Mouse (Mus musculus): Measurements from ENCODE around the gene Xpr1. TPM values are rescaled to one million over a fixed set of nuclear protein-coding genes. Genes with fewer than 3 reads are reported as not detected.

Gene Xpr1
- polyA plus RNA-seq, 1 experiment from 2014 or later: 57.4 TPM

GRCm38 (mm10) chr1:155361502-155362126 is 55.6 kb downstream of the Xpr1 start:
- Histone ChIP-seq H3K27me3 (ENCODE audit: control insufficient read depth, insufficient read depth, low read depth, low read length) (no peaks in the 10 kb centered on the region), H3K9me3 (replicated peaks; ENCODE audit: control insufficient read depth, low read length, poor library complexity, severe bottlenecking) (no peaks in the 10 kb centered on the region), H3K4me2 (ENCODE audit: low read length) (no peak overlapping the region), H3K4me3 (ENCODE audit: low read depth, low read length) (no peak overlapping the region), H3K27ac (ENCODE audit: low read length) (no peak overlapping the region), H3K4me1 (ENCODE audit: control insufficient read depth, insufficient read depth, low read length) (peaks cover 5% of the 10 kb centered on the region), H3K9ac (ENCODE audit: low read depth, low read length) (no peak overlapping the region), H3K36me3 (ENCODE audit: control insufficient read depth, insufficient read depth, low read length) (no peaks in the 10 kb centered on the region)
- no peak for ATAC-seq
- 91% methylated on average over 4 of the region's 4 CpGs for WGBS

- no peaks in the 10 kb centered on the region for H3K9me3 ChIP-seq (replicated peaks; ENCODE audit: control insufficient read depth, low read length, poor library complexity, severe bottlenecking)
- whole genome bisulfite sequencing: 82% methylated on average over 4 of the region's 4 CpGs
These were observed 64.1 kb downstream of the Xpr1 start for GRCm38 (mm10) chr1:155353096-155353495.

GRCm38 (mm10) chr1:155351527-155351926 is 65.7 kb downstream of the Xpr1 start:
- no peaks in the 10 kb centered on the region for H3K4me1 ChIP-seq (ENCODE audit: control insufficient read depth, insufficient read depth, low read length)
- 92% methylated on average over 4 of the region's 4 CpGs for WGBS
- H3K9me3 ChIP-seq (replicated peaks; ENCODE audit: control insufficient read depth, low read length, poor library complexity, severe bottlenecking): no peaks in the 10 kb centered on the region
- no peak overlapping the region for H3K4me2 ChIP-seq (ENCODE audit: low read length)
- no peak overlapping the region for H3K9ac ChIP-seq (ENCODE audit: low read depth, low read length)
- H3K36me3 ChIP-seq (ENCODE audit: control insufficient read depth, insufficient read depth, low read length): no peaks in the 10 kb centered on the region
- no peak for ATAC-seq
- H3K27ac ChIP-seq (ENCODE audit: low read length): no peak overlapping the region
- no peaks in the 10 kb centered on the region for H3K27me3 ChIP-seq (ENCODE audit: control insufficient read depth, insufficient read depth, low read depth, low read length)
- no peak overlapping the region for H3K4me3 ChIP-seq (ENCODE audit: low read depth, low read length)

More at GRCm38 (mm10) chr1:155353096-155353495, 64.1 kb downstream of the Xpr1 start:
- Histone ChIP-seq H3K27ac (ENCODE audit: low read length) (no peak overlapping the region), H3K4me1 (ENCODE audit: control insufficient read depth, insufficient read depth, low read length) (no peaks in the 10 kb centered on the region), H3K4me3 (ENCODE audit: low read depth, low read length) (no peak overlapping the region), H3K9ac (ENCODE audit: low read depth, low read length) (no peak overlapping the region), H3K4me2 (ENCODE audit: low read length) (no peak overlapping the region), H3K36me3 (ENCODE audit: control insufficient read depth, insufficient read depth, low read length) (no peaks in the 10 kb centered on the region), H3K27me3 (ENCODE audit: control insufficient read depth, insufficient read depth, low read depth, low read length) (no peaks in the 10 kb centered on the region)
- ATAC-seq: no peak

GRCm38 (mm10) chr1:155348491-155348890 is 68.7 kb downstream of the Xpr1 start:
- WGBS: 92% methylated on average over 3 of the region's 3 CpGs
- Histone ChIP-seq H3K4me3 (ENCODE audit: low read depth, low read length) (no peak overlapping the region), H3K4me2 (ENCODE audit: low read length) (no peak overlapping the region), H3K36me3 (ENCODE audit: control insufficient read depth, insufficient read depth, low read length) (no peaks in the 10 kb centered on the region), H3K9me3 (replicated peaks; ENCODE audit: control insufficient read depth, low read length, poor library complexity, severe bottlenecking) (no peaks in the 10 kb centered on the region), H3K27me3 (ENCODE audit: control insufficient read depth, insufficient read depth, low read depth, low read length) (no peaks in the 10 kb centered on the region), H3K27ac (ENCODE audit: low read length) (no peak overlapping the region), H3K4me1 (ENCODE audit: control insufficient read depth, insufficient read depth, low read length) (no peaks in the 10 kb centered on the region), H3K9ac (ENCODE audit: low read depth, low read length) (no peak overlapping the region)
- no peak for ATAC-seq

DNA sequence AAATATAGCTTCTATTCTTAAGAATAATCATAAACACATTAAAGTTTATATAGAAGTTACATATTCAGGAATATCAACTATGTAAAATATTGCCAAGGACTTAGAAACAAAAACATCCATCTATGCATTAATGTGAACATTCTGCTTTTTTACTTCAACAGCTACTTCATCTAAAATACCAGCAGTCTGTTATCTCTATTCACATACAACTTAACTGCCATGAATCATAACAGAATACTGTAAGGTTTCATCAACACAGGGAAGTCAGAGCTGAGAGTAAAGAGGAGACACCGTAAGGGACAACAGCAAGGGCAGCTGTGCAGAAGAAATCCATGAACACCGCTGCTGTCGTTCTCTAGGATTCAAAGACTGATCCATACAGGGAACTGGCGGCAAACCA is 69.9 kb downstream of the Xpr1 start:
- H3K9ac ChIP-seq (ENCODE audit: low read depth, low read length): no peak overlapping the region

GRCm38 (mm10) chr1:155344019-155344418 is 73.2 kb downstream of the Xpr1 start:
- no peak for ATAC-seq
- Histone ChIP-seq H3K4me1 (ENCODE audit: control insufficient read depth, insufficient read depth, low read length) (no peaks in the 10 kb centered on the region), H3K4me2 (ENCODE audit: low read length) (no peak overlapping the region), H3K27ac (ENCODE audit: low read length) (no peak overlapping the region), H3K4me3 (ENCODE audit: low read depth, low read length) (no peak overlapping the region), H3K36me3 (ENCODE audit: control insufficient read depth, insufficient read depth, low read length) (no peaks in the 10 kb centered on the region), H3K27me3 (ENCODE audit: control insufficient read depth, insufficient read depth, low read depth, low read length) (no peaks in the 10 kb centered on the region), H3K9ac (ENCODE audit: low read depth, low read length) (no peak overlapping the region), H3K9me3 (replicated peaks; ENCODE audit: control insufficient read depth, low read length, poor library complexity, severe bottlenecking) (no peaks in the 10 kb centered on the region)
- WGBS: 85% methylated on average over 2 of the region's 2 CpGs

More for the DNA sequence above, 69.9 kb downstream of the Xpr1 start:
- WGBS: 51% methylated on average over 4 of the region's 4 CpGs
- H3K4me1 ChIP-seq (ENCODE audit: control insufficient read depth, insufficient read depth, low read length): no peaks in the 10 kb centered on the region
- no peak overlapping the region for H3K4me2 ChIP-seq (ENCODE audit: low read length)
- no peaks in the 10 kb centered on the region for H3K36me3 ChIP-seq (ENCODE audit: control insufficient read depth, insufficient read depth, low read length)
- no peaks in the 10 kb centered on the region for H3K9me3 ChIP-seq (replicated peaks; ENCODE audit: control insufficient read depth, low read length, poor library complexity, severe bottlenecking)
- ATAC-seq: no peak
- H3K27ac ChIP-seq (ENCODE audit: low read length): no peak overlapping the region
- H3K4me3 ChIP-seq (ENCODE audit: low read depth, low read length): no peak overlapping the region
- no peaks in the 10 kb centered on the region for H3K27me3 ChIP-seq (ENCODE audit: control insufficient read depth, insufficient read depth, low read depth, low read length)

DNA sequence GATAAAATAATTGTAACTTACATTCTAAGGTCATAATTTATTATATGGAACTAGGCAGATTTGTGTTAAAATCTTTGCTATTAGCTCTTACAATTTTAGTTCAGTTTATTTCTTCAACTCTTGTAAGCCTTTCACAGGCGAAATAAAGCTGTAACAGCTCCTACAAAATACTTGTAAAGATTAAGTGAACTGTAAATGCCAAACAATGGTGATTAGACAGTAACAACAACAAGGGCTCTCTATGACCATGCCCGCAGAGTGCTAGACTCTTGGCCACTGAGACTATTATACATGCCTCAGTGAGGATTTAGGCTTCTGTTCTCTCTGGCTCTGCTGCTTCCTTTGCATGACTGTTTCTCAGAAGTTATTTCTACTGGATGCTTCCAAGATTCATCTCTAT is 77.6 kb downstream of the Xpr1 start:
- no peak for ATAC-seq
- no peak overlapping the region for H3K4me3 ChIP-seq (ENCODE audit: low read depth, low read length)
- WGBS: 51% methylated on average over 2 of the region's 2 CpGs
- H3K9ac ChIP-seq (ENCODE audit: low read depth, low read length): no peak overlapping the region
- H3K4me2 ChIP-seq (ENCODE audit: low read length): no peak overlapping the region
- no peaks in the 10 kb centered on the region for H3K27me3 ChIP-seq (ENCODE audit: control insufficient read depth, insufficient read depth, low read depth, low read length)
- no peaks in the 10 kb centered on the region for H3K4me1 ChIP-seq (ENCODE audit: control insufficient read depth, insufficient read depth, low read length)
- H3K9me3 ChIP-seq (replicated peaks; ENCODE audit: control insufficient read depth, low read length, poor library complexity, severe bottlenecking): no peaks in the 10 kb centered on the region
- no peaks in the 10 kb centered on the region for H3K36me3 ChIP-seq (ENCODE audit: control insufficient read depth, insufficient read depth, low read length)
- H3K27ac ChIP-seq (ENCODE audit: low read length): no peak overlapping the region

DNA sequence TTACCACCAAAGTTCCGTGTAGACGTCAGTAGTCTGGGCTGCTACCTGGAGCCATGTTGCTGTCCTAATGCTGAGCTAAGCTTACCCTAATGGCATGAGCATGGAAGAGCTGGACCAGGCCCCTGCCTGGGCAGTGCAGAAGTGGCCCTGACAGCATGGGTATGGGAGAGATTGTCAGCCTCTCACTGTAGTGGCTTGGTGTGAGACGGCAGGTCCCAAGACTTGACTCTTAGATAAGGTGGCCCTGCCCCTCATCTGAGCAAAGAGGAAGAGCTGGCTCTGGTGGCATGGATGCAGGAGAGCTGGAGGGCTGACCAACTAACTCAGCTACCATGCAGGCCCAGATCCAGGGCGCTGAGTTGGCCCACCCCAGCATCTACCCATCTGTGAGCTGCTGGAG is 79.9 kb downstream of the Xpr1 start:
- Histone ChIP-seq H3K9ac (ENCODE audit: low read depth, low read length) (no peak overlapping the region), H3K27me3 (ENCODE audit: control insufficient read depth, insufficient read depth, low read depth, low read length) (no peaks in the 10 kb centered on the region), H3K36me3 (ENCODE audit: control insufficient read depth, insufficient read depth, low read length) (no peaks in the 10 kb centered on the region), H3K9me3 (replicated peaks; ENCODE audit: control insufficient read depth, low read length, poor library complexity, severe bottlenecking) (no peaks in the 10 kb centered on the region), H3K27ac (ENCODE audit: low read length) (no peak overlapping the region), H3K4me1 (ENCODE audit: control insufficient read depth, insufficient read depth, low read length) (no peaks in the 10 kb centered on the region), H3K4me2 (ENCODE audit: low read length) (no peak overlapping the region), H3K4me3 (ENCODE audit: low read depth, low read length) (no peak overlapping the region)
- ATAC-seq: no peak
- 94% methylated on average over 4 of the region's 4 CpGs for WGBS

DNA sequence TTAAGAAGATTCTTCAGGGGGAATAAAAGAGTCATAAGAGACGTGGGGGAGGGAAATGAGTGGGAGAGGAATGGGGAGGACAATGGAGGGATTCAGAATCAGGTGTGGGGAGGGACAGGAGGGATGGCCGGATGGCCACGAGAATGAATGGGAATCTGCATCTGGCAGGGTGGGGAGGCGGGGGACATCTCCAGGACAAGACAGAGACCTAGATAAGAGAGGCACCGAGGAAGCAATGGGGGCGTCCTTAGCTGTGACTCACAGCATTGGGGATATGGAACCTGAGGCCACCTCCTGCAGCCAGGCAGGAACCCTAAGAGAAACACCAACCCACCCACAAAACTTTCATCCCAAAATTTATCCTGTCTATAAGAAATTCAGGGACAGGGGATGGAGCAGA is 81.3 kb downstream of the Xpr1 start:
- Histone ChIP-seq H3K36me3 (ENCODE audit: control insufficient read depth, insufficient read depth, low read length) (0 out of 2 replicates have a peak, but pooled peaks cover 3% of the 10 kb centered on the region), H3K4me3 (ENCODE audit: low read depth, low read length) (no peak overlapping the region), H3K4me1 (ENCODE audit: control insufficient read depth, insufficient read depth, low read length) (no peaks in the 10 kb centered on the region), H3K27ac (ENCODE audit: low read length) (no peak overlapping the region), H3K27me3 (ENCODE audit: control insufficient read depth, insufficient read depth, low read depth, low read length) (no peaks in the 10 kb centered on the region), H3K4me2 (ENCODE audit: low read length) (no peak overlapping the region), H3K9me3 (replicated peaks; ENCODE audit: control insufficient read depth, low read length, poor library complexity, severe bottlenecking) (no peaks in the 10 kb centered on the region), H3K9ac (ENCODE audit: low read depth, low read length) (no peak overlapping the region)
- ATAC-seq: no peak
- WGBS: 64% methylated on average over 6 of the region's 6 CpGs

Measured in midbrain, embryonic 16.5 days (tissue).